Mouse (Mus musculus) bone marrow macrophage, adult 2 months (primary cell): ENCODE measurements around the gene Fam136a.

Experiments
- CTCF ChIP-seq: IDR thresholded peaks from 2 replicates; pipeline ENCODE4 v1.5.1; 2012; ENCODE audit warnings: low read depth, mild to moderate bottlenecking, low read length, moderate library complexity
- POLR2A ChIP-seq: IDR thresholded peaks from 2 replicates; pipeline ENCODE4 v1.6.1; 2012; ENCODE audit warnings: mild to moderate bottlenecking, low read depth, low read length, borderline replicate concordance

GRCm38 (mm10) chr6:86366853-86367249 lies 1.4 kb downstream of the Fam136a start:
- TF ChIP-seq CTCF (no peak), POLR2A (no peak)
